Mouse (Mus musculus): ENCODE results near the gene Tbx2. TPM values are rescaled to one million over a fixed set of nuclear protein-coding genes. Genes with fewer than 3 reads are reported as not detected.
A peak's percentile ranks its signal among the peaks of the same experiment; 100 is the strongest.

Tbx2 gene
- total RNA-seq, 1 experiment = 0.80 TPM

GRCm38 (mm10) chr11:85841211-85841681, 8.9 kb downstream of the Tbx2 start:
- no peak overlapping the region for H3K9ac ChIP-seq (ENCODE audit: insufficient read depth, low read depth, low read length, poor library complexity, severe bottlenecking)
- in situ Hi-C loops (cut with MboI; ENCODE audit: low sequenced_read_pairs in 2 of 2, unreplicated experiment in 2 of 2) = loop anchor here in 1 of 2 experiments (5.0 kb wide), 1 partner anchor 46 kb away; the partner anchor contains the start of gene Tbx4
- no peaks in the 10 kb centered on the region for H3K36me3 ChIP-seq (ENCODE audit: control insufficient read depth, insufficient read depth, low read length, poor library complexity, severe bottlenecking)
- no peaks in the 10 kb centered on the region for H3K9me3 ChIP-seq (ENCODE audit: control insufficient read depth, insufficient read depth, low read depth, low read length)
- peak overlapping the region in 1 of 2 experiments; percentile 43; a peak in 1 of 4 replicates for H3K4me3 ChIP-seq (ENCODE audit: insufficient read depth in 1 of 2, low read depth in 1 of 2, low read length in 2 of 2, poor library complexity in 1 of 2, severe bottlenecking in 1 of 2)
- H3K4me1 ChIP-seq (ENCODE audit: control insufficient read depth in 2 of 2, insufficient read depth in 2 of 2, low read length in 2 of 2, poor library complexity in 1 of 2) = peaks cover 0 to 8% of the 10 kb centered on the region in 2 experiments; a peak in 1 of 4 replicates
- TF ChIP-seq MAFK (IDR thresholded peaks at IDR 0.05; ENCODE audit: insufficient read depth, low read depth, low read length) = no peak
- TF ChIP-seq HCFC1 (IDR thresholded peaks at IDR 0.05; ENCODE audit: borderline replicate concordance, insufficient read depth, low read length) = no peak
- no peak for TF ChIP-seq CHD2 (IDR thresholded peaks at IDR 0.05; ENCODE audit: low read depth, low read length)
- no peak for TF ChIP-seq ZC3H11A (IDR thresholded peaks at IDR 0.05; ENCODE audit: borderline replicate concordance, low read depth, low read length)
- no peak for TF ChIP-seq ZNF384 (IDR thresholded peaks at IDR 0.05; ENCODE audit: low read depth, low read length)
- no peak overlapping the region for H3K27ac ChIP-seq (ENCODE audit: insufficient read depth, low read depth, low read length, poor library complexity, severe bottlenecking)
- DNase-seq (ENCODE audit: low read depth, low spot score) = no peak

GRCm38 (mm10) chr11:85841980-85842379, 9.6 kb downstream of the Tbx2 start:
- Histone ChIP-seq H3K36me3 (ENCODE audit: control insufficient read depth, insufficient read depth, low read length, poor library complexity, severe bottlenecking) (no peaks in the 10 kb centered on the region), H3K9me3 (ENCODE audit: control insufficient read depth, insufficient read depth, low read depth, low read length) (no peaks in the 10 kb centered on the region), H3K27ac (ENCODE audit: insufficient read depth, low read depth, low read length, poor library complexity, severe bottlenecking) (no peak overlapping the region), H3K4me3 (ENCODE audit: insufficient read depth in 1 of 2, low read depth in 1 of 2, low read length in 2 of 2, poor library complexity in 1 of 2, severe bottlenecking in 1 of 2) (peak overlapping the region; percentile 42 to 43), H3K4me1 (ENCODE audit: control insufficient read depth in 2 of 2, insufficient read depth in 2 of 2, low read length in 2 of 2, poor library complexity in 1 of 2) (peaks cover 0 to 6% of the 10 kb centered on the region in 2 experiments; a peak in 1 of 4 replicates), H3K9ac (ENCODE audit: insufficient read depth, low read depth, low read length, poor library complexity, severe bottlenecking) (peak overlapping the region; percentile 25; the same call in 1 of the 2 replicates)
- TF ChIP-seq CHD2 (IDR thresholded peaks at IDR 0.05; ENCODE audit: low read depth, low read length) (no peak), ZC3H11A (IDR thresholded peaks at IDR 0.05; ENCODE audit: borderline replicate concordance, low read depth, low read length) (no peak), ZNF384 (IDR thresholded peaks at IDR 0.05; ENCODE audit: low read depth, low read length) (no peak), HCFC1 (IDR thresholded peaks at IDR 0.05; ENCODE audit: borderline replicate concordance, insufficient read depth, low read length) (no peak), MAFK (IDR thresholded peaks at IDR 0.05; ENCODE audit: insufficient read depth, low read depth, low read length) (no peak)
- in situ Hi-C loops (cut with MboI; ENCODE audit: low sequenced_read_pairs in 2 of 2, unreplicated experiment in 2 of 2) = loop anchor here in 1 of 2 experiments (5.0 kb wide), 1 partner anchor 45 kb away; the partner anchor contains the start of gene Tbx4
- no peak for DNase-seq (ENCODE audit: low read depth, low spot score)

DNA sequence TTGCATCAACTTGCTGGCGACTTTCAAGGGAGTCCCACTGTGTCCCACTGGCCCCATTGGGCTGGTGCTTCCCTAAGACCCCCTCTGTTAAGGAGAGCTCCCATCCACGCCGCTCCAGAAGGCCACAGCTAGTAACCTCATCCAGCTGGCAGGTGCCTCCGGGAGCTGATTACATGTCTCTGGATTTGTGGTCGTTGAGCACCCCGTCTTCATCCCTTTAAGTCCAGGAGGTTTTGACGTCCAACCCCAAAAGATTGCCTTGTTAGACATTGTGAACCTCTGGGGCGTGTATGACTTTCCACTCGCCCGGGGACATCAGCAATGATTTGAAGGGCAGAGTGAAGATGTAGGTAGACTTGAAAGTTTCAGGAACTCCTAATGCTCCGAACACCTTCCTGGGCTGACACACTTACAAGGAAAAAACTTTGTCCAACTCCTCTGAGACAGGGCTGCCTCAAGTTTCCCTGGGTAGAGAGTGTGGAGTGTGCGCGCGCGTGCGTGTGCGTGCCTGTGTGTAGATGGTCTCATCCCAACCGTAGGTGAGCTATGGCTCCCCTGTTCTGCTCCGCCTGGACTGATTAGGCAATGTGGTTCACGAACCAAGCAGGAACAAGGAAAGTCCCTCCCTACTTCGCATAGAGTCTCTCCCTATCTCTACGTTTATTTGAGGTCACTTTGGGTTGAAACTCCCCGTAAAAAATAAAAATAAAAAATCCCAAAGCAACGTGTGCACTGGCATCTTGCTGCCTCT, 10.4 kb downstream of the Tbx2 start:
- H3K27ac ChIP-seq (ENCODE audit: insufficient read depth, low read depth, low read length, poor library complexity, severe bottlenecking) = no peak overlapping the region
- H3K4me1 ChIP-seq (ENCODE audit: control insufficient read depth in 2 of 2, insufficient read depth in 2 of 2, low read length in 2 of 2, poor library complexity in 1 of 2) = peaks cover 0 to 4% of the 10 kb centered on the region in 2 experiments; a peak in 1 of 4 replicates
- no peak for DNase-seq (ENCODE audit: low read depth, low spot score)

DNA sequence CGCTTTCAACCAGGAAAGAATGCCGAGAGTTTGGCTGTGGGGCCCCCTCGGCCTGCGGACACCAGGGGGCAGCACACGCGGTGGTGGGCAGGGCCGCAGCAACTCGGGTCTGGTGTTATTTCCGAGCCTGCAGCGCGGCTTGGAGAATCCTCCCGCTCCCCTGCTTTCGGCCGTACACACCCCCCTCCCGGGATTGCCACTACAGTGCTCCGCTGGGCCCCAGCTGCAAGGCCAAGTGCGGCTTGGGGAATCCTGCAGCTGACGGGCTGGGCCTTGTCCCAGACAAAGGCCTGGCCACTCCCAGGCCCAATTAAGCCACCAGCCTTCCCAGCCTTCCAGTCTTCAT, 11.0 kb downstream of the Tbx2 start:
- Histone ChIP-seq H3K36me3 (ENCODE audit: control insufficient read depth, insufficient read depth, low read length, poor library complexity, severe bottlenecking) (no peaks in the 10 kb centered on the region), H3K9ac (ENCODE audit: insufficient read depth, low read depth, low read length, poor library complexity, severe bottlenecking) (no peak overlapping the region), H3K9me3 (ENCODE audit: control insufficient read depth, insufficient read depth, low read depth, low read length) (no peaks in the 10 kb centered on the region), H3K27ac (ENCODE audit: insufficient read depth, low read depth, low read length, poor library complexity, severe bottlenecking) (no peak overlapping the region), H3K4me3 (ENCODE audit: insufficient read depth in 1 of 2, low read depth in 1 of 2, low read length in 2 of 2, poor library complexity in 1 of 2, severe bottlenecking in 1 of 2) (peak overlapping the region; percentile 69 to 78), H3K4me1 (ENCODE audit: control insufficient read depth in 2 of 2, insufficient read depth in 2 of 2, low read length in 2 of 2, poor library complexity in 1 of 2) (peaks cover 0 to 2% of the 10 kb centered on the region in 2 experiments; a peak in 1 of 4 replicates)
- in situ Hi-C loops (cut with MboI; ENCODE audit: low sequenced_read_pairs in 2 of 2, unreplicated experiment in 2 of 2) = loop anchor here in 1 of 2 experiments (5.0 kb wide), 1 partner anchor 44 kb away; the partner anchor contains the start of gene Tbx4
- TF ChIP-seq CHD2 (IDR thresholded peaks at IDR 0.05; ENCODE audit: low read depth, low read length) = no peak
- no peak for TF ChIP-seq ZNF384 (IDR thresholded peaks at IDR 0.05; ENCODE audit: low read depth, low read length)
- no peak for TF ChIP-seq ZC3H11A (IDR thresholded peaks at IDR 0.05; ENCODE audit: borderline replicate concordance, low read depth, low read length)
- no peak for TF ChIP-seq MAFK (IDR thresholded peaks at IDR 0.05; ENCODE audit: insufficient read depth, low read depth, low read length)
- no peak; the same call in 1 of the 2 replicates for TF ChIP-seq HCFC1 (IDR thresholded peaks at IDR 0.05; ENCODE audit: borderline replicate concordance, insufficient read depth, low read length)
- no peak for DNase-seq (ENCODE audit: low read depth, low spot score)

More for the DNA sequence above, 10.4 kb downstream of the Tbx2 start:
- in situ Hi-C loops (cut with MboI; ENCODE audit: low sequenced_read_pairs in 2 of 2, unreplicated experiment in 2 of 2) = loop anchor here in 1 of 2 experiments (5.0 kb wide), 1 partner anchor 45 kb away; the partner anchor contains the start of gene Tbx4
- TF ChIP-seq CHD2 (IDR thresholded peaks at IDR 0.05; ENCODE audit: low read depth, low read length) = no peak
- no peak for TF ChIP-seq ZNF384 (IDR thresholded peaks at IDR 0.05; ENCODE audit: low read depth, low read length)
- Histone ChIP-seq H3K36me3 (ENCODE audit: control insufficient read depth, insufficient read depth, low read length, poor library complexity, severe bottlenecking) (no peaks in the 10 kb centered on the region), H3K9me3 (ENCODE audit: control insufficient read depth, insufficient read depth, low read depth, low read length) (no peaks in the 10 kb centered on the region), H3K9ac (ENCODE audit: insufficient read depth, low read depth, low read length, poor library complexity, severe bottlenecking) (no peak overlapping the region), H3K4me3 (ENCODE audit: insufficient read depth in 1 of 2, low read depth in 1 of 2, low read length in 2 of 2, poor library complexity in 1 of 2, severe bottlenecking in 1 of 2) (peak overlapping the region; percentile 69 to 78; a peak in 2 of 4 replicates)

Measured in ES-E14 (cell line).